Mouse (Mus musculus): ENCODE results near the gene Fmod. TPM values are rescaled to one million over a fixed set of nuclear protein-coding genes. Genes with fewer than 3 reads are reported as not detected.

Gene Fmod
- polyA plus RNA-seq, 2 experiments: 1.1 TPM

GRCm38 (mm10) chr1:134053207-134053606 is 16.2 kb downstream of the Fmod start:
- ATAC-seq (ENCODE audit: insufficient read depth) (peak; percentile 57; the same call in 1 of the 2 replicates), DNase-seq (ENCODE audit: low read depth in 3 of 3, low spot score in 3 of 3) (peak in 2 of 3 experiments; percentile 71 to 76)
- no peak overlapping the region for H3K9ac ChIP-seq (replicated peaks)
- no peaks in the 10 kb centered on the region for H3K27me3 ChIP-seq (ENCODE audit: control insufficient read depth, insufficient read depth, low read length)
- whole genome bisulfite sequencing (ENCODE audit: insufficient replicate concordance): 3% methylated on average over 6 of the region's 6 CpGs
- H3K27ac ChIP-seq: no peak overlapping the region
- H3K36me3 ChIP-seq (replicated peaks; ENCODE audit: control insufficient read depth, insufficient read depth, low read depth): no peaks in the 10 kb centered on the region
- no peak overlapping the region for H3K4me3 ChIP-seq (ENCODE audit: insufficient read depth in 1 of 2, low read depth in 2 of 2, low read length in 2 of 2)
- H3K4me2 ChIP-seq (ENCODE audit: low read depth): no peak overlapping the region
- H3K4me1 ChIP-seq (replicated peaks; ENCODE audit: control insufficient read depth in 2 of 2, insufficient read depth in 2 of 2, low read length in 1 of 2): peaks cover 31 to 39% of the 10 kb centered on the region in 2 experiments
- no peaks in the 10 kb centered on the region for H3K9me3 ChIP-seq (ENCODE audit: control insufficient read depth, low read length)
- TF ChIP-seq EP300 (IDR thresholded peaks at IDR 0.05; ENCODE audit: low read depth) (no peak), CTCF (IDR thresholded peaks at IDR 0.05; ENCODE audit: low read depth) (peak; percentile 98)

- Histone ChIP-seq H3K27me3 (ENCODE audit: control insufficient read depth, insufficient read depth, low read length) (no peaks in the 10 kb centered on the region), H3K36me3 (replicated peaks; ENCODE audit: control insufficient read depth, insufficient read depth, low read depth) (no peaks in the 10 kb centered on the region), H3K4me1 (replicated peaks; ENCODE audit: control insufficient read depth in 2 of 2, insufficient read depth in 2 of 2, low read length in 1 of 2) (peaks cover 39 to 45% of the 10 kb centered on the region in 2 experiments), H3K4me2 (ENCODE audit: low read depth) (peak overlapping the region; percentile 6; the same call in 1 of the 2 replicates), H3K4me3 (ENCODE audit: insufficient read depth in 1 of 2, low read depth in 2 of 2, low read length in 2 of 2) (no peak overlapping the region), H3K27ac (no peak overlapping the region), H3K9ac (replicated peaks) (0 out of 2 replicates have a peak overlapping the region, but pooled peaks have one; percentile 16), H3K9me3 (ENCODE audit: control insufficient read depth, low read length) (no peaks in the 10 kb centered on the region)
- DNase-seq (ENCODE audit: low read depth in 3 of 3, low spot score in 3 of 3): no peak
- no peak for ATAC-seq (ENCODE audit: insufficient read depth)
- 58% methylated on average over 9 of the region's 9 CpGs for WGBS (ENCODE audit: insufficient replicate concordance)
- TF ChIP-seq CTCF (IDR thresholded peaks at IDR 0.05; ENCODE audit: low read depth): no peak
- no peak for TF ChIP-seq EP300 (IDR thresholded peaks at IDR 0.05; ENCODE audit: low read depth)
These were observed 18.0 kb downstream of the Fmod start for GRCm38 (mm10) chr1:134055058-134055457.

- H3K9me3 ChIP-seq (ENCODE audit: control insufficient read depth, low read length): no peaks in the 10 kb centered on the region
- H3K4me1 ChIP-seq (replicated peaks; ENCODE audit: control insufficient read depth in 2 of 2, insufficient read depth in 2 of 2, low read length in 1 of 2): peaks cover 45 to 51% of the 10 kb centered on the region in 2 experiments
- H3K4me2 ChIP-seq (ENCODE audit: low read depth): no peak overlapping the region
- no peaks in the 10 kb centered on the region for H3K27me3 ChIP-seq (ENCODE audit: control insufficient read depth, insufficient read depth, low read length)
- DNase-seq (ENCODE audit: low read depth in 3 of 3, low spot score in 3 of 3): no peak
- H3K4me3 ChIP-seq (ENCODE audit: insufficient read depth in 1 of 2, low read depth in 2 of 2, low read length in 2 of 2): no peak overlapping the region
- 71% methylated on average over 9 of the region's 9 CpGs for WGBS (ENCODE audit: insufficient replicate concordance)
- H3K27ac ChIP-seq: no peak overlapping the region
- no peaks in the 10 kb centered on the region for H3K36me3 ChIP-seq (replicated peaks; ENCODE audit: control insufficient read depth, insufficient read depth, low read depth)
- no peak overlapping the region; the same call in 1 of the 2 replicates for H3K9ac ChIP-seq (replicated peaks)
- TF ChIP-seq EP300 (IDR thresholded peaks at IDR 0.05; ENCODE audit: low read depth) (no peak), CTCF (IDR thresholded peaks at IDR 0.05; ENCODE audit: low read depth) (no peak)
- ATAC-seq (ENCODE audit: insufficient read depth): no peak
These were observed 18.7 kb downstream of the Fmod start for GRCm38 (mm10) chr1:134055666-134056245.

- Histone ChIP-seq H3K4me1 (replicated peaks; ENCODE audit: control insufficient read depth in 2 of 2, insufficient read depth in 2 of 2, low read length in 1 of 2) (peaks cover 47 to 54% of the 10 kb centered on the region in 2 experiments), H3K9me3 (ENCODE audit: control insufficient read depth, low read length) (no peaks in the 10 kb centered on the region), H3K27ac (no peak overlapping the region), H3K27me3 (ENCODE audit: control insufficient read depth, insufficient read depth, low read length) (no peaks in the 10 kb centered on the region), H3K4me2 (ENCODE audit: low read depth) (no peak overlapping the region), H3K9ac (replicated peaks) (no peak overlapping the region; the same call in 1 of the 2 replicates), H3K4me3 (ENCODE audit: insufficient read depth in 1 of 2, low read depth in 2 of 2, low read length in 2 of 2) (no peak overlapping the region), H3K36me3 (replicated peaks; ENCODE audit: control insufficient read depth, insufficient read depth, low read depth) (no peaks in the 10 kb centered on the region)
- WGBS (ENCODE audit: insufficient replicate concordance): 64% methylated on average over 4 of the region's 4 CpGs
- TF ChIP-seq CTCF (IDR thresholded peaks at IDR 0.05; ENCODE audit: low read depth) (no peak), EP300 (IDR thresholded peaks at IDR 0.05; ENCODE audit: low read depth) (no peak)
- DNase-seq (ENCODE audit: low read depth in 3 of 3, low spot score in 3 of 3) (no peak), ATAC-seq (ENCODE audit: insufficient read depth) (no peak)
These were observed 19.2 kb downstream of the Fmod start for GRCm38 (mm10) chr1:134056285-134056684.

- Histone ChIP-seq H3K9ac (replicated peaks) (no peak overlapping the region), H3K4me2 (ENCODE audit: low read depth) (no peak overlapping the region), H3K27ac (no peak overlapping the region), H3K4me1 (replicated peaks; ENCODE audit: control insufficient read depth in 2 of 2, insufficient read depth in 2 of 2, low read length in 1 of 2) (peaks cover 57 to 66% of the 10 kb centered on the region in 2 experiments), H3K9me3 (ENCODE audit: control insufficient read depth, low read length) (no peaks in the 10 kb centered on the region), H3K36me3 (replicated peaks; ENCODE audit: control insufficient read depth, insufficient read depth, low read depth) (no peaks in the 10 kb centered on the region), H3K4me3 (ENCODE audit: insufficient read depth in 1 of 2, low read depth in 2 of 2, low read length in 2 of 2) (no peak overlapping the region), H3K27me3 (ENCODE audit: control insufficient read depth, insufficient read depth, low read length) (peaks cover 13% of the 10 kb centered on the region)
- 67% methylated on average over 8 of the region's 8 CpGs for WGBS (ENCODE audit: insufficient replicate concordance)
- no peak for DNase-seq (ENCODE audit: low read depth in 3 of 3, low spot score in 3 of 3)
- TF ChIP-seq CTCF (IDR thresholded peaks at IDR 0.05; ENCODE audit: low read depth) (no peak), EP300 (IDR thresholded peaks at IDR 0.05; ENCODE audit: low read depth) (no peak)
- no peak for ATAC-seq (ENCODE audit: insufficient read depth)
These were observed 20.7 kb downstream of the Fmod start for GRCm38 (mm10) chr1:134057736-134058135.

Data from liver, embryonic 14.5 days (tissue).